Mouse (Mus musculus): ENCODE measurements around the gene Mrpl22.
"Not testable (repeated sequence)": the region's sequence is repeated elsewhere in the genome, so short reads cannot be mapped to it uniquely, and the experiment has no call there.

Gene Mrpl22

DNA sequence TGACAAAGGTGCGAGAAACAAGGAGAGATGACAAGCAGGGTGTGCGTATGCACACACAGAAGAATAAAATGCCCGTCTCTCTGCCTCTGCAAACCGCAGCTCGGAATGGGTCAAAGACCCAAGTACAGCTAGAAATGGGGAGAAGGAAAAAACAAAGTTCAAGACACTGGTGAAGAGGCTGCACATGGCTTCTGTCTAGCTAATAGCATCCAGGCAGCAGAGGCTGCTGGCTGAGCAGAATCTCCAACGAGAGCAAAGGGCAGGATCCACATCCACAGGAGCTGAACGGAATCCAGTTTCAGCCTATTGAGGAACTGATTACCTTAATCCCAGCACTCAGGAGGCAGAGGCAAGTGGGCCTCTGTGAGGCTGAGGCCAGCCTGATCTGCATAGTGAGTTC is 9.3 kb downstream of the Mrpl22 start:
- no peak for DNase-seq (ENCODE audit: low read depth)

DNA sequence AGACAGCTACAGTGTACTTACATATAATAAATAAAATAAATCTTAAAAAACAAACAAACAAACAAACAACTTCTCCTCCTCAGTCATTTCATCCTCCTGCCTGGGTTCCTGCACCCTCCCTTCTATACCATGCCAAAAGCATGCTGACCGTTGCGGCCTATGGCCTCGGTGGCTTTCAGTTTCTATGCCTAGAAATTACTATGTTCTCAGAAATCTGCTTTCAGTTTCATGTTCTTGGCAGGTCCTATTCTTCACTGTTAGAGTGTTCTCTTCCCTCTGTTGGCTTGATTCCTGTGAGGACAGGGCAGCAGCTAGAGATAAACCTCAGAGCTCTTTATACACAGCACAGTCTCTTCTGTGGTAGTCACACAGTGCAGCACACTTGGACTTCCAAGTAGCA is 12.1 kb downstream of the Mrpl22 start:
- DNase-seq (ENCODE audit: low read depth), result peak; percentile 90

GRCm38 (mm10) chr11:58189675-58190074 is 18.2 kb downstream of the Mrpl22 start:
- peak; percentile 85 for DNase-seq (ENCODE audit: low read depth)

- peak; percentile 69 for DNase-seq (ENCODE audit: low read depth)
These were observed 21.9 kb downstream of the Mrpl22 start for GRCm38 (mm10) chr11:58193326-58193725.

GRCm38 (mm10) chr11:58193860-58194520 is 22.5 kb downstream of the Mrpl22 start:
- DNase-seq (ENCODE audit: low read depth), result no peak

- DNase-seq (ENCODE audit: low read depth), result peak; percentile 40
These were observed 27.2 kb downstream of the Mrpl22 start for GRCm38 (mm10) chr11:58198663-58199062.

GRCm38 (mm10) chr11:58199229-58200037 is 28.0 kb downstream of the Mrpl22 start, which contains the start of the genes Igtp and Irgm2:
Igtp (plus strand) TSS chr11:58199556.
Irgm2 (plus strand) TSS chr11:58199618.
- peak; percentile 95 for DNase-seq (ENCODE audit: low read depth)

DNA sequence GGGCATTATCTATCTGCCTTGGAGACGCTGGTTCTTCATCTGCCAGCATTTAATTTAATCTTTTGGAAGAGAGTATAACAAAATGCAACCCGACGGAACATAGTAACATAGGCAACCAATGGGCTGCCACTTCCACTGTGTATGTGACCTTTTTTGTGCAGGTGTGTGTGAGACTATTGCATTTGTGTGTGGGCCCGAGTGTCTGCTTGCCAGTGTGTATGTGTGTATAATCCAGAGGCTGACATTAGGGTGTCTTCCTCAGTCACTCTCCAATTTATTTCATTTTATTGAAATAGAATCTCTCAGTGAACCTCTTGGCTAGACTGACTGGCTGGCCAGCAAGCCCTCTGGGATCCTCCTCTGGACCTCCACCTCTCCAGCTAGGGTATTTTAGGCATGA is 28.8 kb downstream of the Mrpl22 start:
- peak; percentile 55 for DNase-seq (ENCODE audit: low read depth)

DNA sequence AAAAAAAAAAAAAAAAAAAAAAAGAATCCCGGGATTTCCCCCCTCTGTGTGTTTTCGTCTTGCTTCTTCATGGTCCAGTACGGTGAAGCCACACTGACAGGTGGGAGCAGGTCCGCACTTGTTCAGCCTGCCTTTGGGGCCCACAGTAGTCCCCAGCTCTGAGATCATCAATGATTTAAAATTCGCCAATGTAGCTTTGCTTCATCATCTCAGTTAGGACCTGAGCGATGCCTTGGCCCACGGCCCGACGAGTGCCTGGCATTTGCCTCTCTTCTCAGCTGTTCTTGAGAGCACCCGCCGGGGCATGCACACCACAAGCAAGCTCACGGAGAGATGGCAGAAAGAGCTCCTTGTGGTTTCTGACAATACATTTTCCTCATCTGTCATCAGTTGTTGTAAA is 29.6 kb downstream of the Mrpl22 start:
- peak; percentile 69 for DNase-seq (ENCODE audit: low read depth)

GRCm38 (mm10) chr11:58210321-58210886 is 38.9 kb downstream of the Mrpl22 start:
- DNase-seq (ENCODE audit: low read depth), result peak; percentile 63

DNA sequence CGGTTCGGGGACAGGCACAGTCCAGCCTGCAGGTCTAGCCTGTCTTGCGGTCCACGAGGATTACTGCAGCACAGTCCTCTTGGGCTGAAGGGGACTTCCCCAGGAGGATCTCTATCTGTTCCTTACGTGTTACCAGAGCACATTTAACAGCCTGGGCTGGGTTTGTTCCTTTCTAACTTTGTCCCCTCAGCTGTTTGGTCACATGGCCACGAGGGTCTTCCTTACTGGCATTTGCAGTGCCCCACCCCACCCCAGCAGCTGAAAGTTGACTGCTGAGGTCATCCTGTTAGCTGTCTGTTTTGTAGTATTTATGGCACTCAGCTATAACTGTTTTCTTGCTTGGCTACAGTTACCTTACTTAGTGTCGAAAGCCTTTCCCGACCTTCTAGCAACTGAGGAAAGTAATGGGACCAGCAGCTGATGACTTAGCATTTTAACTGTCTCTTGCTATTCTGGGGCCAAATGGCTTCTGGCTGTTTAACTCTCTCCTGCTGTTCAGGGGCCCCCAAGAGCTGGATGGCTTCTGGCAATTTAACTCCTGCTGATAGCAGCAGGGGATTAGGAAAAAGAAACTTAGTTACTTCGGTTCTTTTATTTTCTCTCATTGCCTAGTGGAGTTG is 39.7 kb downstream of the Mrpl22 start:
- DNase-seq (ENCODE audit: low read depth), result peak; percentile 84

DNA sequence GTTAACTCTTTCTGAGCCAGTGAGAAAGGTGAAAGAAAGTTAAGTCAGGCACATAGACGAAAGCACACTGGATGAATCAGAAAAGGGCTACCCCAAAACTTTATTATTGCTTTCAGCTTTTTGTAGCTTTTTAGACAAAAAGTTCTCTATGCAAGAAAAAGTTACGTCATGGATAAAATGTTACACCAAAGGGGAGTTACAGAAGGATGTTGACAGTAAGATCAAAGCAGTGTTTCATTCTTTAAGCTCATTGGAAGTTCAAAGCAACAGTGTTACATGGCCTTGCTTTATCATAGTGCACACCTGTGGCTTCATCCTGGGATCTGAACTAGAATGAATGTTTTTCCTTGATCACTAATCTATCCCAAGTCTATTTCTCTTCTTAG is 40.2 kb downstream of the Mrpl22 start:
- DNase-seq (ENCODE audit: low read depth), result peak; percentile 80

- peak; percentile 55 for DNase-seq (ENCODE audit: low read depth)
These were observed 42.3 kb downstream of the Mrpl22 start for GRCm38 (mm10) chr11:58213673-58214342.

DNA sequence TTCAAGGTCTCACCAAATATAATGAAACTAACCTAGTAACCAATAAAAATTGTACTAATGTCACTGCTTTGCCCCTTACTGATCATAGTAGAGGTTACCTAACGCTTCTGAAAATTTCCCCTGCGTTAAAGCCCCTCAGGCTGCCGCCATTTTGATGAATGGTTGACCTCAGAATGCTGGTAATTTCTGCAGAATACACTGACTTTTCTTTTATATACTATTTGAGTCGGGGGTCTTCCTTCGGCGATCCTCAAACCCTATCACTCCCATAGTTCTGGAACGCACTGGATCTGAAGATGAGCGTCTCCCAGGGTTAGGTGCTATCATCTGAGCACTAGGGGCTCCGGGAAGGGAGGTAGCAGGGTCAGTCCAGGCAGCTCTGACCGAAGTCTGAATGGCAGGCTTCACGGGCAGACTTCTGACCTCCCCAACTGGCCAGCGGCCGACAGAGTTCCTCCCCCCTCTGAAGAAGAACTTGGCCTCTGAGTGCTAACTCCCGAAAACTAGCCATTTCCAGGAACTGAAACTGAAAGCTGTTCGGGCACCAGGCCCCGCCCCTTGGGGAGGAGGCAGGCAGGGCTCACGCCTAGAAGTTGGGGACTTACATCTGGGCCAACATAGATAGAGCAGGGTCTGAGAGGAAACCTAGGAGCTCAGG is 43.1 kb downstream of the Mrpl22 start:
- peak; percentile 94 for DNase-seq (ENCODE audit: low read depth)

DNA sequence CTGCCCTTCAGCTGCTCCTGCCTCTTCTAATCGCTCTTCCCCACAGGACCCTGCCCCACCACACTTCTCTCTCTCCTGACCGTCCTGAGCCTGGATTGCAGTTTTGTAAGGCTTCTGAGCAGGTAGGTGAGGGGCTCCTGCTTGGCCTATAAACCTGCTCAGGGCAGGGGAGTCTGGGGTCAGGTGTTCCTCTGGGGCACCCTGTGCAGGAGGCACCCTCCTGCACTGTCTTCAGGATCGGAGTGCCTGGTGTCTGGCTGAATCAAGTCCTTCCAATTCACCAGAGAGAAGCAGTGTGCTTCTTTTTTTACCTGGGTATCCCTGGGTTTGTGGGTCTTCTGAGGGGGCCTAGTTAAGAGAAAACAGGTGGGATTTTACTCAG is 43.6 kb downstream of the Mrpl22 start:
- not testable (repeated sequence) for DNase-seq (ENCODE audit: low read depth)

DNA sequence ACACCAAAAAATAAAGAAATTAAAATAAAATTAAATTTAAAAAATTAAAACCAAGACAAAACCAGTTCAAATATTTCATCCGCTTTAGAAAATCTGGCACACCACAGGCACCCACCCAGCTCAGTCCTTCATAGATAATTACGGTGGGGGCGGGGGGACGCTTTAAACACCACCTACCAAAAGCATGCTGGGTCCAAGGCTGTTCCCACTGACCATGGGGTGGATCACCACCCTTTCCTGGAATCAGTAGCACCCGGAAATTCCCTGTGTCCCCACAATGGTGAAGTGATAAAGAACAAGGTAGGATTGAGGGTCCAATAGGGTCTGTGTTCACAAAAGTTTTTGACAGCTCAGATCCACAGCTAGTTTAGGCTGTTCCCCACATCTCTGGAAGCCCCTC is 44.4 kb downstream of the Mrpl22 start:
- DNase-seq (ENCODE audit: low read depth), result no peak

DNA sequence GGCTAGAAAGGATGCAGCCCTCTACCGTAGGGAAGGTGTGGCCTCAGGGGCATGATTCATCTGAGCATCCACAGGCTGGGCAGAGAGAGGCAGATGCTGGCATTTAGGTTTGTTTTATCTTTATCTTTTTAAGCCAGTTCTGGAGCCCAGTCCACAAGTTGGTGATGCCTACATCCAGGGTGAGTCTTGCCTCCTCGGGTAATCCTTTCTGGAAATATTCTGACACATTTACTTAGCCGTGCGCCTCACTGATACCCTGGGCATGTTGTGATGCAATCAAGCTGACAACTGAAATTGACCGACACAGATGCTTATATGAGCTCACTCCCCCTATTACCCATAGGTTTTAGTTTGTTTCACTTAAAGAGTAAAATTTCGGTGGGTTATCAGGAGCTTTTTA is 45.4 kb downstream of the Mrpl22 start:
- DNase-seq (ENCODE audit: low read depth), result no peak

- no peak for DNase-seq (ENCODE audit: low read depth)
These were observed 52.3 kb downstream of the Mrpl22 start for GRCm38 (mm10) chr11:58223751-58224150.

- peak; percentile 77 for DNase-seq (ENCODE audit: low read depth)
These were observed 52.9 kb downstream of the Mrpl22 start for GRCm38 (mm10) chr11:58224313-58224712.

DNA sequence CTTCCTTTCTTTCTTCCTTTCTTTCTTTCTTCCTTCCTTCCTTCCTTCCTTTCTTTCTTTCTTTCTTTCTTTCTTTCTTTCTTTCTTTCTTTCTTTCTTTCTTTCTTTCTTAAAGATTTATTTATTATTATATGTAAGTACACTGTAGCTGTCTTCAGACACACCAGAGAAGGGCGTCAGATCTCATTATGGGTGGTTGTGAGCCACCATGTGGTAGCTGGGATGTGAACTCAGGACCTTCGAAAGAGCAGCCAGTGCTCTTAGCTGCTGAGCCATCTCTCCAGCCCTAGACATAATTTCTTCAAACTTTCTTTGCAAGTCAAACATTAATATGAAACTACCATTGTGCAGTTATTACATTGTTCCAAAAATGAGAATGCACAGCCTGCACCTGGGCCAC is 53.4 kb downstream of the Mrpl22 start:
- DNase-seq (ENCODE audit: low read depth), result not testable (repeated sequence)

DNA sequence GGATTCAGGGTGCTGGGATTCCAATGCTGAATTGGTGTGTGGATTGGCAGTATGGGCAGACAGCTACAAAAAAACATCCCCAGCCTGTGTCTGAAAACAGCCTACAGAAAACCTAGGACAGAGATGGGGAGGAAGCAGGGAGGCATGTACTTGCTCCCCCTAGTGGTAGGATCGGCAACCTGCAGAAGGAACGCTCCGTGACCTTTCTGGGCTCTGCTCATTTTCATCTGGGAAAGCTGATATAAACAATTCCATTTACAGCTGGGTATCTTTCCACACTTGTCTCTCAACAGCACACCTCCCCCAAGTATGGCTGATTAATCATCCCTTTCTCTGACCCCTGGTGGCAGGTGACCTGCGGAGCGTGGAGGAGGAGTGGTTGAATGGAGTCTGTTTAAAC is 54.2 kb downstream of the Mrpl22 start:
- peak; percentile 88 for DNase-seq (ENCODE audit: low read depth)

DNA sequence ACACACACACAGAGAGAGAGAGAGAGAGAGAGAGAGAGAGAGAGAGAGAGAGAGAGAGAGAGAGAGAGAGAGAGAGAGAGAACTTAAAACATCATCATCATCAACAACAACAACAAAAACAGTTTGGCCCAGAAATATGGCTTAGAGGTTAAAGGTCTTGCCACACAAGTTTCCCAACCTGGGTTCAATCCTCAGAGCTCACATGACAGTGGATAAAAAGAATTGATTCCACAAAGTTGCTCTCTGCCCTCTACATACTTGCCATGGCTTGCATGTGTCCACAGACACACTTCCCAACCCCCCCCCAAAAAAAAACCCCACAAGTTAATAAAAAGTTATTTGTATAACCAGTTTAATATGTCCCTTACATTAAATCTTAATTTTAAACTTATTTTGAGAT is 55.0 kb downstream of the Mrpl22 start:
- no peak for DNase-seq (ENCODE audit: low read depth)

All from induced T-regulatory cell, adult 2 months (primary cell).